Mouse (Mus musculus): ENCODE measurements around the gene Mex3b. TPM values are rescaled to one million over a fixed set of nuclear protein-coding genes. Genes with fewer than 3 reads are reported as not detected.

Mex3b gene
- 4.0 and 5.6 TPM in 2 replicates for polyA plus RNA-seq (2015; fragmentation: Nextera tagmentation; extraction: Ambion mirVana)

DNA sequence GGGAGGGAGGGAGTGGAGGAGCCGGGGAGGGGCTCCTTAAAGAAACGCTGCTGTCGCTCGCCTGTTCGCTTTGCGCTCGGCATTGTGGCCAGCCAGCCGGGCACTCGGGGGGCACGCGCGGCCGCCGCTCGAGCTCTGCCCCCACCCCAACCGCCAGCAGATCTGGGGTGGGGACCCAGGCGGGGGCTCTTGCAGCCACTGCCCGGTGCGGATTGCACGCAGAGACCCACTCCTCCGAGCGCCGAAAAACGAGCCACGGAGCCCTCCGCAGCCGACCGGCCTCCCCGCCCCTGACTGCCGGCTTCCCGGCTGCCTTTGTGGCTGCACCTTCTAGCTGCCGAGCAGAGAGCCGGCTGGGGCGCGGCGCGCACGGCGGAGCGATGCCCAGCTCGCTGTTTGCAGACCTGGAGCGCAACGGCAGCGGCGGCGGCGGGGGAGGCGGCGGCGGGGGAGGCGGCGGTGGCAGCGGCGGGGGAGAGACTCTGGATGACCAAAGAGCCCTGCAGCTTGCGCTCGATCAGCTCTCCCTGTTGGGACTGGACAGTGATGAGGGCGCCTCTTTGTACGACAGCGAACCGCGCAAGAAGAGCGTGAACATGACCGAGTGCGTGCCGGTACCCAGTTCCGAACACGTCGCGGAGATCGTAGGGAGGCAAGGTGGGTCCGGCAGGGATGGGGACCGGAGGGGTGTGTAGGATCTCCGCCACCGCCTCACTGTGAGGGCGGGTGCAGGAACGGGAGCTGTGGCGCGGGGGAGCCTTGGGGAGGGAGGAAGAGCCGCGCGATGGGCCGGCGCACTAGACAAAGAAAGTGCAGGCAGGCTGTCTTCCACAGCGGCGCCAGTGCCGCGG, at the start of gene Mex3b:
Mex3b (plus strand) TSS at position 63 of the 851 bp plus-strand sequence.

Other genes with a start within 250 kb of the Mex3b start
- 9.1 and 11.4 TPM in 2 replicates for gene Saxo2, start 218.8 kb upstream of the Mex3b start, polyA plus RNA-seq (2015; fragmentation: Nextera tagmentation; extraction: Ambion mirVana)
- gene Efl1, start 218.7 kb upstream of the Mex3b start, polyA plus RNA-seq (2015; fragmentation: Nextera tagmentation; extraction: Ambion mirVana) = 12.9 and 13.8 TPM in 2 replicates